Mouse (Mus musculus) telencephalon, adult 2 months (tissue): Measurements from ENCODE around the gene Efcab11.
"Not testable (repeated sequence)": the region's sequence is repeated elsewhere in the genome, so short reads cannot be mapped to it uniquely, and the experiment has no call there.

ENCODE experiments used
- DNase-seq: peaks from one replicate; pipeline ENCODE4 v3.0.0-alpha.2; 2011; ENCODE audit warnings: low read depth, low spot score

The Efcab11 gene

DNA sequence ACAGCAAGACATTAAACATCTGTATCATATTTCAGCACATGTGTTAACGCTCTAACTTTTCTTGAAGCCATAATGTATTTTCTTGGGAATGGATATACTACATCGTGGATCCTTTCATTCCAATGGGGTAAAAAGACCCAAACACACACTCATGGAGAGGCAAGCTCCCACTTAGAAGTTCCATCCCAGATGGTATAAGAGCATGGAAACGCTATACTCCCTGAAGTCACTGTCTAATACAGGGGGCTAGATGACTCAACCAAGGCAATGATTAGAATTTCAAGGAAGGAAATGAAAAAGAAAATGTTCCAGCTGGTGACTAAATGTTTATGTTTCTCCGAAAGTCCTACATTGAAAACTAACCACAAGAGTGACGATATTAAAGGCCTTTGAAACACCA, 76.3 kb downstream of the Efcab11 start:
- DNase-seq: no peak

- not testable (repeated sequence) for DNase-seq
These were observed 77.5 kb downstream of the Efcab11 start for GRCm38 (mm10) chr12:99806741-99807140.

GRCm38 (mm10) chr12:99795921-99796320, 88.3 kb downstream of the Efcab11 start:
- no peak for DNase-seq

GRCm38 (mm10) chr12:99794792-99795620, 89.2 kb downstream of the Efcab11 start:
- no peak for DNase-seq

DNA sequence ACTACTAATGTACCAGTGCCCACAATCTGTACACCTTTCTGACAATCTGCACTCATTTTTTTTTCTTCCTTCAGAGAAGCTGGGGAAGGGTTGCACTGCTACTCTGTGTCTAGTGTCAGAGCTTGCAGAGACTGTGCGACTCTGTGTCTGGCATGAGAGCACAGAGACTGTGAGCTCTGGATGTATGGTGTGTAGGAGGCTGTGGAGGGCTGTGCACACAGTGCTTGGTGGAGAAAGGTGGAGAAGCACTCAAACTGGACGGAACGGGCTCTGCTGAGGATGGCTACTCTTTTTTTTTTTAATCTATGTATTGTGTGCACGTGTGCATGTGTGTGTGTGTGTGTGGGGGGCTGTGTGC, 90.1 kb downstream of the Efcab11 start:
- DNase-seq: no peak

DNA sequence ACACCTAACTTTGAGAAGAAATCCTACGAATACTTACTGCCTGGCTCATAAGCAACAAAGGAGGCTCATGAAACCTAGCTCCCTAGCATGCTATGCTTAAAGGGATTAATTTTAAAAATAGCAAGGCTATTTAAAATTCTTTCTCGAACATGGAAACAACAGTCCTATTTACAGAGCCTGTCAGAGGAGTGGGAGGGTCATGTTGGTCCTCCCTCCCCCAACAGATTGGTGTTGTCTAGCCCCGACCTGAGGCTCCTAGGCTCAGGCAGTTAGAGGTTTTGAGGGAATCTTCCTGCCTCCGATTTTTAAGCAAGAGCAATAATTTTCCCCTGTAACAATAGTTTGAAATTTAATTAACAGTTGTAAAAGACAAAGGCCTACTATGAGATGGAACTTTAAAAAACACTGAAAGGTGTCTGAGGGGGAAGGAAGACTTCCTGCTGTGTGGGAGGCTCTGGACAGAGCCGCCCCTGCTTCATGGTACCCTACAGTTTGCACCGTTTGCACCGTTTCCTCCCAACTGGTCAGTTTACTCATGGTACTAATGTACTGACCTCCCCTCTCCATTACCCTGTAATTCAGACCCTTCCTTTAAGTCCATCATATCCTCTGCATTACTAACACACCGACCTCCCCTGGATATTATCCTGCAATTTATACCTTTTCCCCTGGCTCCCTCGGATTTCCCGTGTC, 90.6 kb downstream of the Efcab11 start:
- no peak for DNase-seq

GRCm38 (mm10) chr12:99789283-99789960, 94.8 kb downstream of the Efcab11 start:
- DNase-seq: no peak

DNA sequence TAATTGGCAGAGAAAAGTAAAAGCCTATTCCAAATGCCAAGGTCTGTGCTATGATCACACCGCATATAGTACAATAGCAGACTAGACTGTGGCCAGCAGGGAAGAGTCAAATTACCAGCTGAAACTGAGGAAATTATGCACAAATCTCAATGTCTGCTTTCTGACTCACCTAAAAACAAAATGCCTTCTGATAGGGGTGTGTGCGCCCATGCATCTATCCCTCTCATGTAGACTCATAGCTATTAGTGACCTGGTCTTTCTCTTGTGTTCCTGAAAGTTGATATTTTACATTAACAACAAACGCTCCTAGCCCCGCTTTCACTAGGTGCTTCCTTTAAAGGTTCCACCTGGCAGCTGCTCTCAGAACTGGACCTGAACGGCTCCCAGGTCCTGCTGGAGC, 102.5 kb downstream of the Efcab11 start:
- DNase-seq: no peak

DNA sequence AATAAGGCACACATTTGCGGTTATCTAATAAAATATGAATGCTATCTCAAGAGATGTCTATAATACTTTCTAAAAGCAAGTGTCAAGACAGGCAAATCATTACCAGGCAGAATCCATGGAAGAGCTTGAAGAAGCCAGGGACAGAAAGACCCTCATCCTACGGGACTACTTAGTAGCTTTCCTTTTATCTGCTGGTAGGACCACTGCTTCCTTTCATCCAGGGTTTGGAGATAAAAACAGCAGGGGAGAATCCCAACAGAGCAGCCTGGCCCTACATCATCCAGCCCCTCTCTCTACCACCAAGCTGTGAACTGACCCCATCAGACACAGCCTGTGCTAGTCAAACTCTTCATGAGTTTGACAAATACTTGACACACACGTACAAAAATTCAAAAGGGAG, 103.8 kb downstream of the Efcab11 start:
- DNase-seq: no peak

DNA sequence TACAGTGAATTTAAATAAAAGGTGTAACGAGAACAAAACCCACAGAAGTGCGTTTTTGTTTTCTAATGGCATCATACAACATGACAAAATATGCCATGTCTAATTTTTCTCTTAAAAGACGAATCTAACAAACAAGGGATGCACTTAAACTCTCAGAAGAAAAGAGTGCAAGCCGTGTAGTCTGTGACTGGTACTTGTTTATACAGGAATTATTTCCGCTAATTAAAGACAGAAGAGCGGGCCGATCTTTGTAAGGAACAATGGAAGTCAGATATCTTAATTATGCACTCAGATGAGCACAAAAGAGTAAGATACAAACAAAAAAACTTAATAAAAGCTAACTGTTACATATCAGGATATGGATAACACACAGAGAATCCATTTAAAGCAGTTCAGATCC, 104.3 kb downstream of the Efcab11 start:
- no peak for DNase-seq

DNA sequence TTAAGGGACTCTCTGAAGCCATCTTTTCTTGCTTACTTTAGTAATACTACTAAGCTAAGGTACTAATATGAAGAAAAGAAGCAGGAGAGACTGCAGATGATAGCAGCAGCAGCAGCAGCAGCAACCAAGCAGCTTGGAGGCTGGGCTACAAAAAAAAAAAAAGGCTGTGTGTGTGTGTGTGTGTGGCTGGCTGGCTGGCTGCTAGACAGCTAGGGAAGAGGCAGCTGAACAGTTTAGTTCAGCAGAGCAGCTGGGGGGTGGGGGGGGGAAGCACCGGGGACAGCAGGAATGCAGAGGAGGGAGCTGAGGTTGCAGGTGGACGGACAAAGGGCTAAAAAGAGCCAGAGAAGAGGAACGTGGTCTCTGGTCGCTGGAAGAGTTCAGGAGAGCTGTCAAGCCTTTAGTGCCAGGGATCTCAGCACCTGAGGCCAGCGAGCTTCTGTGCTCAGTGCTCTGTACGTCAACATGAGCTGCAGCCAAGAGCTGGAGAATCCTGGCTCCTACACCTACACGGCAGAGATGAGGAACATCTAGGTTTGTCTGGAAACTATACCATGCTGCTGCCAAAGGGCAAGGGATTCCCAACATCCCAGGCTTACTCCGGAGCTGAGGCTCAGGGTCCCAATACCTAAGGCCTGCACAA, 107.6 kb downstream of the Efcab11 start:
- no peak for DNase-seq

DNA sequence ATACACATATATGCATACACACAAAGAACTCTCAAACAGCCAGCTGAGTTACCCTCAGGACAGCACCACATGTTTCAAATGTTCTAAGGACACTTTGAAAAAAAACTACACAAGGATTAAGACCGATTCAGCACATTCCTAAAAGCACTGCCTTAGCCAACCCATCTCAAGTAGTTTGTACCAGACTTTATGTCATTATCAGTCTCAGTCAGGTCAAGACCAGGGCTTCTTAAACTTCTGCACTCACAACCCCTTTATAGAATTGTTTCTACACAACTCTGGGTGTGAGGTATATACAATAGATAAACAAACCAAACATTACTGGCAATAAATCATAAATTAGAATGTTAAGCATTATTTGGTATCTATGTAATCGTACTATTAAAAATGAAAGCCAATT, 109.4 kb downstream of the Efcab11 start:
- DNase-seq: no peak

- no peak for DNase-seq
These were observed 110.5 kb downstream of the Efcab11 start for GRCm38 (mm10) chr12:99773636-99774193.

DNA sequence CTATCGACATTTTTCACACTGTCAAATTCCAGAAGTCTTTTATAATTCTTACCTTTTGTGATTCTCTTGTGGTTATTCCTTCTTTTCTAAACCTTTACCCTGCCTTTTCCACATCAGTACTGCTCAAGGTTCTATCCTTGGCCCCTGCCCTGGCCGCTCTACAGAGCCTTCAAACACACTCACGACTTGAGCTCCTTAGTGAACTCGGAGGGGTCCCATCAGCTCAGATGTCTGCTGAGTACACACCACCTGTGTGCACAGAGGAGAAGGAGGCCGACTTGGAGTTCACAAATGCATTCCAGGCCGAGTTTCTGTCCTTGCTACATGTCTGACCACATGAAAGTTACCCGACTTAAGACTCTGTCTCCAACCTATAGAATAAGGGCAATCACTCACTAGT, 113.2 kb downstream of the Efcab11 start:
- no peak for DNase-seq

DNA sequence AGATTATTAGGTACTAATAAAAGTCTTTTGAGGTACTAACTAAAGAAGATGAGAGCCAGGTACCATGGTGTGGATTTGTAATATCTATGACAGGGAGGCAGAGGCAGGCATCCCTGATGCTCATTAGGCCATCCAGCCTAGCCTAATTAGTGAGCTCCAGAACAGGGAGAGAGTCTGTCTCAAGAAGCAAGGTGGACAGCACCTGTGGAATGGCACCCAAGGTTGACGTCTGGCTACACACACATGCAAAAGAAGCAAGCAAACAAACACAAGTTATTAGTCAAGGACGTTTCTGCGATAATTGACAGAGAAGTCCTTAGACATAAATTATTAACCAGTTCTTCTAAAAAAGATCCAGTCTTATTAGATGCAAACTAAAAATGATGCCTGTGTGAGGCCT, 114.6 kb downstream of the Efcab11 start:
- no peak for DNase-seq

GRCm38 (mm10) chr12:99767691-99768090, 116.5 kb downstream of the Efcab11 start:
- no peak for DNase-seq

- DNase-seq: no peak
These were observed 118.3 kb downstream of the Efcab11 start for GRCm38 (mm10) chr12:99765979-99766378.

- DNase-seq: no peak
These were observed 120.2 kb downstream of the Efcab11 start for GRCm38 (mm10) chr12:99764053-99764452.

GRCm38 (mm10) chr12:99757754-99758526, 126.3 kb downstream of the Efcab11 start:
- no peak for DNase-seq

DNA sequence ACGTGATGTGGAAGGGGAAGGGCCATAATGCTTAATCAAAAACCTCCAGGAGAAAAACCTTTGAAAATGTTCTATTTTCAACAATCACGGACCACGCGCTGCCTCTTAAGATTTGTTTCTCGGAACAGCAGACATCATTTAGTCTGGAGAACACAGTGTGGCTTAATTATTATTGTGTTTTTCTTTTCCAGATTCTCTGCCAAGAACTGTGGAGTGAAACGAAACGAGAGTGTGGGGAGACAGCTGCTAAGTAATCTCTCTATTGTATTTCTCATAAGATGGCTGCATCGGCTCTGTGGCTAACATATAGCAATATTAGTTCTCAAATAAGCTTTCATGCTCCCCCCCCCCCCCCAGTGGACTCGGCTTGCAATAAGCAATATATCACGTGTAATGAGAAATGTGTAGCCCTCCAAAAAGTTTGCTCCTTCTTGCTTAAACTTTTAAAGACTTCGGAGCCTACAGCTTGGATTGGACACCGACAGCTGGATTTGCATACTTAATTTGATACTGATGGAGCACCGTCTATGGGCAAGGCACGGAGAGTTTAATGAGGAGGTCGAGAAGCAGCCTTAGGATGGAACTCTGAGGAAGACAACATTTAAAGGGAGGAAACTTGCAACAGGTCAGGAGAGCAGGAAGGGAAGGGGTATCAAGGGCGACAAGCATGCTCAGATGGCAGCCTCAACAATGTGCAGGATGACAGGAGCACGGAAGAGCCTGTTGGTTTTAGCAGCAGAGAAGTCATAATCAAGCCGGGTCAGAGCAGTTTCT, 127.1 kb downstream of the Efcab11 start:
- no peak for DNase-seq
